Mouse (Mus musculus) c-Kit-positive CD71-positive TER-119-positive erythroid progenitor cells, embryonic 14.5 days (primary cell): ENCODE results near the gene Sh3pxd2b.

Experiments used
- DNase-seq: peaks from one replicate; pipeline ENCODE4 v3.0.0-alpha.2; 2013; ENCODE audit warnings: low spot score

Sh3pxd2b gene

DNA sequence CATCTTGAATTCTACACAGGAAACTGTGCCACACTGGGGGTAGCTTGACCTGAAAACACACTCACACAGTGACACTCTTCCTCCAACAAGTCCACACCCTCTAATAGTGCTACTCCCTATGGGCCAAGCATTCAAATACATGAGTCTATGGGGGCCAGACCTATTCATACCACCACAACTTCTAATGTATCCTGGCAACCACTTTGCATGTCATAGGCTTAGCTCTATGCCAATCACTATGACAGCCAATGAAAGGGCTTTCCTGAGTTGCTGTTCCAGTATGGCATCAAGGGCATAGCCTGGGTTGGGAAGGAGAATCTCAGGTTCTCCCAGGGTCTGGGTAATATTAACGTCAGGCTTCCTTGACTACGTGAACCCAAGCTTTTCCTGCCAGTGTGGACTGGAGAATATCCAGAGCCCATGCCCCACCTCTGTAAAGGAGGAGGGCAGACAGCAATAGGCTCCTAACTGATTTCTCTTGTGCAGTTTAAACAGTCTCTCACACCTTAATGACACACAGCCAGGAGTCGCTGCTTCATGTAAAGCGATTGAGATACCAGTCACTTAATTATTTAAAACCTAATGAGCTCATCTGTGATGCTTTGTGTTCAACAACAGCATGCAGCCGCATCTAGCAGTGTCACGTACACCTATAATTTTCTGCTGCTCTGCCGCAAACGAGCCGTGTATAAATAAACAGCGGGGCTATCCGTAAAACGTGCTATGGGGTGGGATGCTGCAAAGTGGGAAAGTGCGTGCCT is 25.8 kb downstream of the Sh3pxd2b start:
- no peak for DNase-seq

DNA sequence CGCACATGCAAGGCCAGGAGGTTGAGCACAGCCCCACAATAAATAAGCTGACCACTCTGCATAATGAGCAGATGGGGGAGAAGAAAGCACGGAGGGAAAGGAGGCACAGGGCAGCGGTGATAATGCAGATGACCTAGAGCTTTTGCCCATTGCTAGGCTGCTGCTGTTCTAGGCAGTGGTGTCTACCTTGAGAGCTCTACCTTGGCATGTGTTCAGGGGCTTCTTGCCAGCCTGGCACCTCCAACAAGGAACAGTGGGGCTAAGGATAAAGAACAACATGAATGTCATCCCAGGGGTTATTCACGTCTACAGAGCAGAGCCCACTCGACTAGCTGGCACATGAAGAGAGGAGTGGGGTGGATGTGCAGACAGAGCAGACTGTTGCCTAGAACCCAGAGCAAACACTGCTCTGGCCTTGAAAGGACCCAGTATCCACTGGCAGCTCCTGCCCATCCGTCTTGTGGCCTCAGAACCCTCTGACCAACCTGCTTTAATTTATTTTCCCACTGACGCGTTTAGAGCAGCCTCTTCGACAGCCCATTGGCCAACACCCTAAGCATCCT is 26.5 kb downstream of the Sh3pxd2b start:
- no peak for DNase-seq

DNA sequence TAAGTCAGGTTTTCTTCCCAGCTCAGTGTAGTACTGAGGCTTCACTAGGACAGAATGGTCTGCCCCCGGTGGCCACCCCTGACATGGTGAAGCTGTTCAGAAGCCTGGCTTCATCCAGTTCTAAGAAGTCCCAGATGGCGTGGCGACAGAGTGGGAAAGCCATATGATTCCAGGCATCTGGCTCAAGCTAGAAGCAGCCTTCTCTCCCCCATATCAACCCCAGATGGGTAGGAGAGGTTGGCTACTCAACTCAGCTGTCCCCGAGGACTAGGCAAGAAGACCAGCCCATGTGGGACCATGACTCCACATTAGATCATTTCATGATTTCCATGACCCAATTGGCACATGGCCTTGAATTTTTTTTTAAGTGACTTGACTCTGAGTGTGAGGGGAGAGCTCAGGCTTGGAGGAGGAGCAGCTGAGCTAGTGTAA is 27.5 kb downstream of the Sh3pxd2b start:
- no peak for DNase-seq

DNA sequence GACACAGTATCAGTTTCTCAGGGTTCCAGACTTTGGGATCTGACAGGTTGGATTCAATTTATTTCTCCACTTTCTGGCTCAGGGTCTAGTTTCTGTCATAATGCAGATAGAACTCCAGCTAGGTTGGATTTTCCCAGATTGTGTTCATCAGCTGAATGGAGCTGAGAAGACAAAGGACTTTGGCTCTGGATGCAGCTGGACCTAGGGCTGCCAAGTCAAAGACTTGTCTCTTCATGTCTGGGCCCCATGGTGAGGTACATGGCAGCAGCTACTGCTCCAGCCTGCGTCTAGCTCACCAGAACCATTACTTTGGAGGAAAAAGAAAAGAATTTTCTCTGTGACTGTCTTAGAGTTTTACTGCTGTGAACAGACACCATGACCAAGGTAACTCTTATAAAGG is 28.5 kb downstream of the Sh3pxd2b start:
- no peak for DNase-seq

DNA sequence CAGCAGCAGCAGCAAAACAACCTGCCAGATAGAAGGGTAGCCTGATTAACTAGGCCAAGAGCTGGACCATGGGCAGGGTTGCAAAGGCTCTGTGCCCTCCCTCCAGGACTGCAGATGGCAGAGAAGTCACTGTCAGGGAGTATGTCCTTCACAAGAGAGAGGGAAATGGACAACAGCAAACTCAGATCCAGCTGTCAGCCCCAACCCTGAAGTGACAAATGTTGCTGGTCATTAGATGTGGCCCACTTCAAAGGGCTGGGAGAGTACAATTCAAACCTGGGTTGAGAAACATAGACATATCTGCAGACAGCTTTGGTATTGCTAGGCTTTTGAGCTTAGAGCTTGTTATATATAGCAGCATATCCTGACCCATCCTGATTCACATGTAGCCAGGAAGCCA is 32.3 kb downstream of the Sh3pxd2b start:
- DNase-seq = no peak

DNA sequence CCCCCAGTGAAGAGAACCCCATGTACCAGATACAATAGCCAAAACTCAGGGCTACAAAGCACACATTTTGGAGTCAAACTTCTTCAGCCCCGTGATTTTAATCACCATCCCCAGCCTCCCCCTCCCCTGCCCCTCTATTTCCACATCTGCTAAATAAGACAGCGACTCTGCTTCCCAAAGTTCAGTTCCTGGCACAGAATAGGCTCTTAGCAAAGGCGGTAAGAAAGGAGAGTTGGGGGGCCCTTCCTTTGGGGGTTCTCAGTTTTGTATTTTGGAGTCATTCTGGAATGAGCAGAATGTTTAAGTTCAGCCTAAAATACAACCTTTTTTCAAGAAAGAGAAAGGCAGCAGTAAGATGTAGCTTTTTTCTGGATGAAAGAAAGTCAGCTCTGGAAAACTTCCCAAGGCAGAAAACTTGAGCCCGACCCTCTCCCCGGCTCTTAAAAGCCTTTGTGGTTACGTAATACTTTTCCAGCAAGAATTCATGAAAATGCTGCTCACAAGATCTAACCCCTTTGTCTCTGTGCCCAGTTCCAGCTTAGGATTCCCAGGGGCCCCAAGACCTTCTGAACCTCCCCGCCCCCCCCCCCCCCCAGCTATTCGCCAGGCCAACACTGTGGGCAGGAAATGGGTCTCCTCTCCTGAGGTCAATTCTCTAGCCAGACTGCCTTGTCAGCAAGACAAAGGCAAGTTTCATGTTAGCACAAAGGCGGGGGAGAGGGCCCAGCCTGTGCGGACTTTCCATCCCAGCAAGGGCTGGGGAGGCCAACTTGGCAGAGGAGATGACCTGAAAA is 35.9 kb downstream of the Sh3pxd2b start:
- no peak for DNase-seq

DNA sequence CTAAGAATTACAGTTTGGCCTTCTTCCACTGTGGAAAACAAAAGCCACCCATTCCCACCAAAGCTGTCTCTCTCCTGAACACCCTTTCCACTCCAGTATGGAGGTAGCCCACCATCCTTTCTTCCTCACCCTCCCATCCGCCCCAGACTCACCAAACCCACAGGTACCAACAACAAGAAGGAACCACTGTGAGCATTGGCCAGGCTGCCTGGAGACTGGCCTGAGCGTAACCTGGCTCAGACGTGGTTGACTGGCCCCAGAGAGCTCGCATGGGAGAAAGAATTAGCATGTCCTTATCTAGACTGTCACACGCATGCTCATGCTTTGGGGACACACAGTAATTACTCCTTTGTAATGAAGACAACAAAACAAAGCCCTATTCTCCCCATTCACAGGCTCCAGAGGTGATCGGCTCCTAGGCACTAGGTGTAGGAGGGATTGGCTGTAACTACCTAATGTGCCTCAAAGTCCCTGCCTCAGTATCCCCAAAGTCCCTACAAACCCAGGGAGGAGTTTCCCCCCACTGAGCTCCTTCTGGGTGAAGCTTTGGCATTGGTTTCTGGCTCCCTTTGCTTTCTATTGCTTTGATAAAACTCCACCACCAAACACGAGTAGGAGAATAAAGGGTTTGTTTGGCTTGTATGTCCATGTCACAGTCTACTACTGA is 36.6 kb downstream of the Sh3pxd2b start:
- no peak for DNase-seq

DNA sequence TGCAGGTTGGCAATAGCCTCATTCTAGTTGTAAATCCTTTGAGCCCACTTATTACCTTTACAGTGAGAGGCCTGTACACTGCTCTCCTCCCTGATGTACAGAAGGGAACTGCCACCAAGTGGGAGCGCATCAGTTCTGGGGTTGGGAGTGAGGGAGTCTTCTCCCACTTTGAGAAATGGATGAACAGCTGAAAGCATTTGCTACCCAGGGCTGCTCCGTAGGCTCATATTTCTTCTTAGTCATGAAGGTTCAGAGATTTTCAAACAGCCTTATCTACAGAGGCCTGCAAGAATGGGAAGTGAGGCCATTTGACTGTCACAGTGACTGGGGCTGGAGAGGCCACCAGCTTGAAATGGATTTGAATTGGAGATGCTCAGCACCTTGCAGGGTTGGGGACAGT is 38.4 kb downstream of the Sh3pxd2b start:
- no peak for DNase-seq

DNA sequence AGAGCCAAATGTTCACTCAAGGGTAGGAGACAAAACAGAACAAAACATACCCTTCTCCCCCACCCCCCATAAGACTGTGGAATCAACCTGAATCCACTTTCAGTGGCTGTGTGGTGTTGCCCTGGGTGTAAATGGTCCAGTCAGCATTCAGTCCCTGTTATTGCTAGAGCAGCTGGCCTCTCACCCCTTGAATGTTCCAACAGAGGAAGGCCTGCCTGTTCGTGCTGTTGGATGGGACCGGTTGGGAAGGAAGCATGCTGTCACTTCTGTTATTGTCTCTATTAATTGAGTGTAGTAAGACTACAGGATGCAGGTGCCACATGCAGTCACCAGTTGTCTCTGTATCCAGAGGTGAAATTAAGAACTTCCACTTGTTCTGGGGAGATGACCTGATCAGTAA is 40.4 kb downstream of the Sh3pxd2b start:
- no peak for DNase-seq

DNA sequence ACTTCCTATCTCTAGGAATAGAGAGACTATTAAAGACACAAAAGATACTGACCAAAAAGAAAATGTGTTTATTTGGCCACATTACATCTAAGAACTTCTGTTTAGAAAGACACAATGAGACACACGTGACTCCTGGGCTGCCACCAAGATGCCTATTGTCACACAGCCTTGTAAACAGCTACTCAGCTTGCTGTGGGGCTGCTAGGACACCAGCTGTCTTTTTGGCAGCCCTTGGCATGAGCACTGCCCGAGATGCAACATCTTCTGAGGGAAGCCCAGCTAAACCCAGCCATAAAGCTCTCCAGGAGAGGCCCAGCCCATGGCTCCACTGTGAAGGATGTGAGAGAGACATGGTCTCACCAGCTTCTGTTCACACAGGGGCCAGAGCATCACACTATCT is 45.5 kb downstream of the Sh3pxd2b start:
- no peak for DNase-seq

DNA sequence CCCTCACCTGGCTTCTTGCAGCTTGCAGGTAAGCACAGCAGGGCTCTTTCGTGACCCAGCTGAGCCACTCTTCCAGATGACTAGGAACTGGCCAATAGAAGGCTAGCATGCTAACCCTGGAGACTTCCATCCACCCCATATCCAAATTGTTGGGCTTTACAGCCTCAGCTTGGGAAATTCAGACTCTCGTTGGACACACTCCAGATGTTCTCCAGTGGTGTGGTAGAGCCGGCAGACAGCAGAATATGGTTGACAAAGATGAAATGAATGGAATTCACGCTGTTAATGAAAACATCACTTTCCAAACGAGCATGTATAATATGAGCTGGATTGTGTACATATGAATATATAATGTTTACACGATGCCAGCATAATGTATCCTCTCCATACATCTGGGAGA is 48.2 kb downstream of the Sh3pxd2b start:
- no peak for DNase-seq

DNA sequence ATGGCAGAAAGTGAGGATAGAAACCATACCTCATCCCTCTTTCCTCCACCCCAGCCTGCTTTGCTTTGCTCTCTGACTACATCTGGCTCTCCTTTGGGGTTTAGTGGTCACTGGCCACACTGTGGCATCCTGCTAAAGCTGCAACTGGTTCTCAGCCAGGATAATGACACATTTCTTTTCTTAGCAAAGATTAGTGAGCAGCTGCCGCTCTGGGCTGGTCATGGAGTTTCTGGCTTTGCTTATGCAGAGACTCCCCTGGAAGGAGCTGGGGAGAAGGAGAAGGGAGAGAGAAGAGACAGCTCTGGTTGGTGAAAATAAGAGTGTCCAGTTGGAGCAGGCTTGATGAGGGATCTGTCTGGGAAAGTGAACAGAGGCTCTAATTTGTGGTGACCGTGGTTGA is 50.8 kb downstream of the Sh3pxd2b start:
- no peak for DNase-seq

DNA sequence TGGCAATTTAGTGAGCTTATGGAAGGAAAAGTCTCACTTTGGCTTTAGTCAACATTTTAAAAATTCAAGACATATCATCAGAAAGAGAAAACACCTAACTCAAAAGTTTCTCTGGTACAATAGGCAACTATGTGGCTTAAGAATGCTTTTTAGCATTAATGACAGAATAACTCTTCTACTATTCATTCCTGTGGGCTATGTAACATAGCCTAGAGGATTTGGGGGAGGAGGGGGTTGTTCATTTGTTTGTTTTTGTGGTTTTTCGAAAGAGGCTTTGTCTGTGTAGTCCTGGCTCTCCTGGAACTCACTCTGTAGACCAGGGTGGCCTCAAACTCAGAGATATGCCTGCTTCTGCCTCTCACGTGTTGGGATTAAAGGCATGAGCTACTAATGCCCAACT is 51.6 kb downstream of the Sh3pxd2b start:
- DNase-seq = no peak

DNA sequence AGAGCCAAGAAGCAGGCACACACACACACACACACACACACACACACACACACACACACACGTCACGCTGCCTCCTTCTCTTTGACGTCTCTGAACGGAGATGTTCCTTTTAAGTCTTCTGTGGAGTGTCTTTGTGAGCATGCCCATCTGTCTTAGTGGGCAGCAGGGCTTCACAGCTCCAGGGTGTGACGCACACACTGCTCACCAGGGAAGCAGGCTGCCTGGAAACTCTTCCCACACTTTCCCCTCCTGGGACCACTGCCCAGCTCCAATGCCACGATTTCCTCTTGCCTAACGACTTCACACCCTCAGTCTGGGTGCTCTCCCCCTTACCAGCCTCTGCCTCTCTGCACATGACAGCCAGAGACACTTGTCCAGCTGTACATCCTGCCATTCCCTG is 55.1 kb downstream of the Sh3pxd2b start:
- no peak for DNase-seq

DNA sequence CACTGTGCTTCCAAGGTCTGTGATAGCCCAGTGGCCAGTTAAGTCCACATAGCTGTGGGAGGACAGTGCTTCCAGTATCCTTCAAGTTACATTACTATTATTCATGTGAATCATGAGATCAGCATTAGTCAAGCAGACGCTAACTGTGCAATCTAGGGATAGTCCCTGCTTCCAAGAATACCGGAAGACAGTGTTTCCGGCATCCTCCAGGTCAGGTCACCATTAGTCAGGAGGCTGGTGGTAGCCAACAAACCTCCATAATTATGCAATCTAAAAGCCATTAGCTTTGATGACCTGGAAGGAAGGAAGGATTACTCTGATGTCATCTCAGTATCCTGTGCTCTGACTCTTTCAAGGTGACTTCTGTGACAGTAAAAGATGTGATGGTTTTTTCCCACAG is 57.1 kb downstream of the Sh3pxd2b start:
- no peak for DNase-seq

DNA sequence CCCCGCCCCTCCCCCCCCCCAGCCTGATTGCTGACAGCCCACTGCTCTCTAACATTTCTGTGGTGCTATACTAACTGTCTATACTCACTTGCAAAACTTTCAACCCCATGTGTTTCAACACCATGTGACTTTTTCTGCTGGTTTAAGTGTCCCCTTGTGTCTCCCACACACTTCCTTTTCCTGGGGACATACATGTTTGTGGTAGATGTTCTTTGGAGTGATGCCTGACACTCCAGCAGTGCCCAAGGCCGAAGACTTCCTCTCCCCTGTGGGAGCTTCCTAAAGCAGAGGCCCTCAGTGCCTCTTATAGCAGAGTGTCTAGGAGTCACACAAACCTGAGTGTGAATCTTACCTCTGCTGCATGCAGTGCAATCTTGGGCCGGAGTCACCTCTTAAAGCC is 60.2 kb downstream of the Sh3pxd2b start:
- DNase-seq = no peak

DNA sequence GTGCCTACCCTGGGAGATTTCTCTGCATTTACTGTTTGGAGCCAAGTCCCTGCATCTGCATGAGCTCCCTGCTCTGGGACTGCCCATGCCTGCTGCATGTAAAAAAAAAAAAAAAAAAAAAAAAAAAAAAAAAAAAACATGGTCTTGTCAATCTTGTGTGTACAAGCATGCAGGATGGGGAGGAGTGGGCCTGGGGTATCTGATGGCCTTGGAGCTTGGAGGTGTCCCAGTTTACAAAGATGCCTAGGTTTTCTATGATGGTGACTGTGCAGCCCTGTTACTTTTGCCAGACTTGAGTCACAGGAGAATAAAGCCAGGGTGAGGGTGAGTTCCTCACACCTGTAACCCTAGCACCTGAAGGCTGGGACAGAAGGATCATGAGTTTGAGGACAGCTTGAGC is 61.4 kb downstream of the Sh3pxd2b start:
- no peak for DNase-seq

DNA sequence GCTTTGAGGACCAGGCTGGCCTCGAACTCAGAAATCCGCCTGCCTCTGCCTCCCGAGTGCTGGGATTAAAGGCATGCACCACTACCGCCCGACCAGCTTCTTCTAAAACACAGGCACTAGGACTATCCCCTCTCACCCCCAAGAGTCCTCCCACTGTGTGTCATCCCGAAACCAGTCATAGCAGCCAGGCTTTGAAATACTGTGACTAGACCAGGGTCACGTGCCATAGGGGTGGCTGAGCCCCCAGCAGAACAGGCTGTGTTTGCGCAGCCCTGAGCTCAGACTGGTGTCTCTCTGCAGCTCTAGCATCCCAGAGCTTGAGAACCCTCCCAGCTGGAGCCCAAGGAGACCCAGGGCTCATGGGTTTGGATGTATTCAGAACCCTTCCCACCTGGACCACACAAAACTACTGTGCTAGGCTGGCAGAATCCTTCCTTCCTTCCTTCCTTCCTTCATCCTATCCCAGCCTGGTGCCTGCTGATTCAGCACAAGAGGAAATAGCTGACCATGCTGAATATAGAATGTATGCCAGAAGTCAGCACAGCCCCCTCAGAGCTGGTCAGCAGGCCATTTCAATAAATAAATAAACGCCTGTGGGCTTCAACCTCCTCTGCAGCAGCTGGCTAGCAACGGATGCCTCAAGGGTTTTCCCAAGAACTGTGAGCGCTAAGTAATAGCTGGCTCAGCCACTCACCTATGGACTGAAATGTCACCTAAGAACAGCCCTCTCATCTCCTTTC is 62.4 kb downstream of the Sh3pxd2b start:
- DNase-seq = no peak

DNA sequence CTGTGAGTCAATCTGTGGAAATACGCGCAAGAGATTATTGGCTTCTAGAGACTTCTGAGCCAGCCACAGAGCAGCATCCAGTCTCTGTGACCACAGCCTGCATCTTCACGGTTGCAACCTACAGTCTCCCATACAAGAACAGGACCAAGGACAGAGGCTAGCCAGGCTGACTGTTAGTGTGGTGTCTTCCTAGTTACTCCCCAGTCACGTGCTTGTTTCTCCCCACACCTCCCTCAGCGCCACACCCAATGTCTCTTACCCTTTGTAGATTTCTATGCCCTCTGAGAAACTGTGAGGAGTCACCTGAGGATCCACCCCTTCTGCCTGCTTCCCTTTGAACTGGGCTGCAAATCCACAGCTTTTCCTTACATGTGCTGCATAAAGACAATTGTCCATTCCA is 72.4 kb downstream of the Sh3pxd2b start:
- DNase-seq = no peak

DNA sequence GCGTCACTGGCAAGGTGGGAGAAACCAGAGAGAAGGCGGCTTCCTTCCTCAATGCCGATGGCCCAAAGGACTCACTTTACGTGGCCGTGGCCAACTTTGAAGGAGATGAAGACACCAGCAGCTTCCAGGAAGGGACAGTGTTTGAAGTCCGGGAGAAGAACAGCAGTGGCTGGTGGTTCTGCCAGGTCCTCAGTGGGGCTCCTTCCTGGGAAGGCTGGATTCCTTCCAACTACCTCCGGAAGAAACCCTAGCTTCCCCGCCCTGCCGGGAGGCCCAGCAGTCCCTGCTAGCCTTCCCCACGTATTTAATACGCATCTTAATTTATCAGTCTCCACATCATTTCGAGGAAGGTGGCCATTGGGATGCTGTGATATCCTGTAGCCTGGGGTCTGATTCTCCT is 75.7 kb downstream of the Sh3pxd2b start:
- DNase-seq = no peak

DNA sequence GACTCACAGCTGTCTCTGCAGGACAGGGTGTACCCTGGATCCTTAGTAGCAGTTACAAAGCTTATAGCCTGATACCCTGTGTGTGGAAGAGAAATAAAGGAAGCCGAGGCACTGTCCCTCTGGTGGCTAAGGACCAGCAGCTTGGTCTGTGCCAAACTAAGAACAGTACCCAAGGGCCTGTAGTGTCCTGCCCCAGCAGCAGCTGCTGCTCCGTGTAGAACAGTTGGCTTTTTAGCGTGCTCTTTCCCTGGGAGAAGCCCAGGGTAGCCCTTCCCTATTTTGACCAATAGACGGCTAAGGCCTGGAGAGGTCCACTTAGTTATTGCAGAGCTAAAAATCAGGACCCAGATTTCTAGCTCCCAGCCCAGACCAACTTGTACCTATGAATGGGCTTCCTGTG is 77.0 kb downstream of the Sh3pxd2b start:
- DNase-seq = no peak

DNA sequence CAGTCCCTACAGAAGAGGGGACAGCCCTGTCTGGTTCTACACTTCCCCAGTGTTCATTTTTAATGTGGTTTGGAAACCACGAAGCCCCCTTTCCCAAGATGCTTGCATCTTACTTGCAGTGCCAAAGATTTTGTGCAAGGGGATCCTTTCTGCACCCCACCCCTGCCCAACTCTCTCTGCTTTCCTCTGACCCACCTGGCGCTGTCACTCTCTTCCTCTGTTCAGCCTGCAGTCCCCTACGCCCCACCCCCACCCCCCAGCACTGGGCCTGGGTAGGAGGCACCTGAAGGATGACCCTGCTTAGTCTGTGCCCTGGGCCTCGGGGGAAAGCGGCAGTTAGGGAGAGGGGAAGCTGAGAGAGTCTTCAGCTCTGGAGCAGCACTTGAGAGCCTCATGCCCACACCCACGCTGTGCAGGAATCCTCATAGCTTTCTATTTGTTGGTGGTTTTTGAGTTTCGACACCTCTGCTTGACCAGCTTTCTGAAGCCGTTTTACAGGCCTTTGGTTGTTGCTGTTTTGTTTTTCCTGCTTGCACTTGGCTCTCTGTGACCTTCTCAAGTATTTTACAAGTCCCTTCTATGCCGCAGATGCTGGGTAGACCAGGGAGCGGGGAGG is 77.5 kb downstream of the Sh3pxd2b start:
- no peak for DNase-seq
